Mouse (Mus musculus) lung, embryonic 14.5 days (tissue): ENCODE measurements around the gene Tfap2b. TPM values are rescaled to one million over a fixed set of nuclear protein-coding genes. Genes with fewer than 3 reads are reported as not detected.

Experiments
- ATAC-seq: fragments of 200-750 bp; cut with Nextera tagmentation; 2 replicates; pipeline ENCODE4 v1.8.0; 2017; ENCODE audit warnings: mild to moderate bottlenecking, moderate TSS enrichment, moderate library complexity; ENCODE audit not compliant: insufficient read depth
- DNase-seq: peaks from one replicate; pipeline ENCODE4 v3.0.0-alpha.2; 2015
- H3K27ac ChIP-seq: fragments of 300-500 bp; sonication (generic); 2 replicates; pipeline ENCODE4 v1.5.1; 2014; ENCODE audit warnings: low read depth, mild to moderate bottlenecking, moderate library complexity
- H3K27me3 ChIP-seq: fragments of 300-500 bp; sonication (generic); 2 replicates; pipeline ENCODE4 v1.6.1; 2014; ENCODE audit warnings: low read length, control low read depth; ENCODE audit not compliant: insufficient read depth
- H3K36me3 ChIP-seq: fragments of 300-500 bp; sonication (generic); 2 replicates; pipeline ENCODE4 v1.6.1; 2014; ENCODE audit warnings: control low read depth; ENCODE audit not compliant: insufficient read depth
- H3K4me1 ChIP-seq: fragments of 300-500 bp; sonication (generic); 2 replicates; pipeline ENCODE4 v1.6.1; 2014; ENCODE audit warnings: antibody characterized with exemption, control low read depth; ENCODE audit not compliant: insufficient read depth
- H3K4me2 ChIP-seq: fragments of 300-500 bp; sonication (generic); 2 replicates; pipeline ENCODE4 v1.6.1; 2014; ENCODE audit warnings: mild to moderate bottlenecking
- H3K4me3 ChIP-seq: fragments of 300-500 bp; sonication (generic); 2 replicates; pipeline ENCODE4 v1.5.1; 2014; ENCODE audit warnings: low read depth, low read length
- H3K9ac ChIP-seq: fragments of 300-500 bp; sonication (generic); 2 replicates; pipeline ENCODE4 v1.6.1; 2014
- H3K9me3 ChIP-seq: fragments of 300-500 bp; sonication (generic); 2 replicates; pipeline ENCODE4 v1.6.1; 2016; ENCODE audit warnings: low read depth, low read length, control low read depth
- CTCF ChIP-seq: IDR thresholded peaks from 2 replicates; pipeline ENCODE4 v1.5.1; 2016; ENCODE audit warnings: antibody characterized with exemption, low read depth
- WGBS: fragments of 180-500 bp; shearing (Covaris S2); extraction: QIAGEN DNeasy Blood & Tissue Kit; methylation state at CpG from one replicate; pipeline ENCODE4 v1.1.7; 2014; 5-methylcytosine and 5-hydroxymethylcytosine counted together
- polyA plus RNA-seq: library from polyadenylated mRNA; unstranded; fragments of >200 nt; fragmentation: Nextera tagmentation; extraction: Ambion mirVana; gene quantifications from 2 replicates; pipeline ENCODE4 v1.2.1, GENCODE M21; 2014

Tfap2b gene
- polyA plus RNA-seq, 1 experiment from 2014 or later = 0.21 TPM

DNA sequence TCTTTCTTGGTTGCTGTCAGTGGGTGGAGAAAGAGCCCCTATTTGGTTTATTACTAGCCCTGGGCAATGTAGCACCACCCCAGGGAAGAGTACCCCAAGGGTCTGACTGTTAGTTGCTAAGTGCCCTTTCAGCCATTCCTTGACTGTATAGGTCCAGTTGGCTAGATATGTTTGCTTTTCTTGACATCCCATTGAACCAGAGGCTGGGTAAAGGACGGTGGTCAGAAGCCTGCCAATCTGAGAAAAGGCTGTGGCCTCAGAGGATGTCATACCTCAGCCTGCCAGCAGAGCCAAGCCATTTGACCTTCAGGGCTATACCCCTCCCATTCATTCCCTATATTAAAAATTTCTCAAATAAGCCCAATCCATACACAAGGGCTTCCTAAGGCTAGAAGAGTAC is 24.0 kb downstream of the Tfap2b start:
- Histone ChIP-seq H3K4me2 (no peak overlapping the region), H3K27ac (no peak overlapping the region), H3K9ac (no peak overlapping the region), H3K36me3 (no peaks in the 10 kb centered on the region), H3K27me3 (peaks cover 94% of the 10 kb centered on the region), H3K4me1 (no peaks in the 10 kb centered on the region), H3K4me3 (no peak overlapping the region), H3K9me3 (no peaks in the 10 kb centered on the region)
- no peak for TF ChIP-seq CTCF
- no peak for DNase-seq
- no peak for ATAC-seq
- WGBS = 0% methylated on average over 1 of the region's 1 CpGs

DNA sequence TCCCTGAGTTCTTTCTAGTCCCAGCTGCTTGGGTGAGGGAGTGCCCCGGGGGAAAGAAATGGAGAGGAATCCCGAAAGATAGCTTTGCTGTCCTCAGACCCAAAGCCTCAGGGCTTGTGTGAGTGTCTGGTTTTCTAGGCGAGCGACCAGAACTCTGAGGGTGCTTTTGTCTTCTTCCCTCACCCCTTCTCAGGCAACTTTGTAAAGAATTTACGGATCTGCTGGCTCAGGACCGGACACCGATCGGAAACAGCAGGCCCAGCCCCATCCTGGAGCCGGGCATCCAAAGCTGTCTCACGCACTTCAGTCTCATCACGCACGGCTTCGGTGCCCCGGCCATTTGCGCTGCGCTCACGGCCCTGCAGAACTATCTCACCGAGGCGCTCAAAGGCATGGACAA is 25.1 kb downstream of the Tfap2b start:
- Histone ChIP-seq H3K36me3 (no peaks in the 10 kb centered on the region), H3K27ac (no peak overlapping the region), H3K27me3 (peaks cover 91% of the 10 kb centered on the region), H3K4me2 (no peak overlapping the region), H3K4me3 (no peak overlapping the region), H3K4me1 (no peaks in the 10 kb centered on the region), H3K9ac (no peak overlapping the region), H3K9me3 (no peaks in the 10 kb centered on the region)
- TF ChIP-seq CTCF = no peak
- no peak for ATAC-seq
- no peak for DNase-seq
- 1% methylated on average over 19 of the region's 19 CpGs for WGBS

DNA sequence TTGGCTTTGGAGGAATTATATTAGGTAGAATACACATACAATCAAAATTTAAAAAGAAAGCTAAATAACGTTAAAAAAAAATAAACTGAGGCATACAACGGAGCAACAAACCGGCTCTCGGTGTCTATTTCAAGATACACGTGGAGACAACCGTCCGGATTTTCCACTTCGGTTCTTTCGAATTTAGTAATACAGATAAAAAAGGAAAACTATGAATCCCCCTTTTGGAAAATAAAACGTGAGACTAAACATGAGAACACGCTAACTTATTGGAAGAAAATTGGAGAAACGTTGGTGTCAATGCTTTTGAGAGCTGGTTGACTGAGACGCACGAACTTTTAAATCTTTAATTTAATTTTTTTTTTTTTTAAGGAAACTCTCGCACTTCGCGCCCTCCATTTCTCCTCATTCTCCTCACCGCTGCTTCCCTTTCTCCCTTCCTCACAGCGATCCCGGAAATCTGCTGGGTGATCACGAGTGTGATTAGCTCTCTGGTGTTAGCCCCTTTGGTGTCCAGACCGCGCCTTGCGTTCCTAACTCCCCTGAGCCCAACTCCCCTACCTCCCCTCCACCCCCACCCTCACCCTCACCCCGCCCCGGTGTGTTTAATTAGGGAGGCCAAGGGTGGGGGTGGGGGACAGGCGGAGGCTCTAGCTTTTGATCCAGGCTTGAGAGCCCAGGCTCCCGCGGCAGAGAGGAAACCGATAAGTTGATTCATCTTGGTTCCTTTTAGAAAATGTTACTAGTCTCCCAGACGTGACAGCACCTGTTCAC is 25.9 kb downstream of the Tfap2b start:
- under 1% methylated on average over 31 of the region's 31 CpGs for WGBS
- ATAC-seq (no peak), DNase-seq (no peak)

DNA sequence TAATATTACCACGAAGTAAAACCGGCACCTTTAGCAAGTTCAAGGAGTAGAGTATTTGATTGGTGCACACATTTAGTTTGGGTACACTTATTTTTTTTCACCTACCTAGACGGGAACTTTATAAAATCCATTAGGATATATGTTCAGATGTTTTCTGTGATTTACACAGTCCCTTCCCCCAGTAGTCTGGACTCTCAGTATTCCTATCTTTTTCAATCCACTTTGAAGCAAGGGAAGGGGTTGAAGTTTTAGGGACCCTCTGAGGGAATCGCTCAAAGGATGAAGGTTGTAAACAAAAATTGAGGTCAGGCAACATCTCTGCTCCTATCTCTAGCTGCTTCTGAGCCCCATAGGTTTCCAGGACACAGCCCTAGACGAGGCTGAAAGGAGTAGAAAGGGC is 27.3 kb downstream of the Tfap2b start:
- Histone ChIP-seq H3K27me3 (peaks cover 93% of the 10 kb centered on the region), H3K4me2 (no peak overlapping the region), H3K9ac (no peak overlapping the region), H3K4me1 (no peaks in the 10 kb centered on the region), H3K4me3 (no peak overlapping the region), H3K36me3 (no peaks in the 10 kb centered on the region), H3K9me3 (no peaks in the 10 kb centered on the region), H3K27ac (no peak overlapping the region)
- WGBS = under 1% methylated on average over 5 of the region's 5 CpGs
- TF ChIP-seq CTCF = no peak
- DNase-seq = no peak
- ATAC-seq = no peak

More for the DNA sequence above, 25.9 kb downstream of the Tfap2b start:
- TF ChIP-seq CTCF = no peak
- Histone ChIP-seq H3K4me1 (no peaks in the 10 kb centered on the region), H3K36me3 (no peaks in the 10 kb centered on the region), H3K4me3 (no peak overlapping the region), H3K27ac (no peak overlapping the region), H3K27me3 (peaks cover 90% of the 10 kb centered on the region), H3K9me3 (no peaks in the 10 kb centered on the region), H3K4me2 (no peak overlapping the region), H3K9ac (no peak overlapping the region)

DNA sequence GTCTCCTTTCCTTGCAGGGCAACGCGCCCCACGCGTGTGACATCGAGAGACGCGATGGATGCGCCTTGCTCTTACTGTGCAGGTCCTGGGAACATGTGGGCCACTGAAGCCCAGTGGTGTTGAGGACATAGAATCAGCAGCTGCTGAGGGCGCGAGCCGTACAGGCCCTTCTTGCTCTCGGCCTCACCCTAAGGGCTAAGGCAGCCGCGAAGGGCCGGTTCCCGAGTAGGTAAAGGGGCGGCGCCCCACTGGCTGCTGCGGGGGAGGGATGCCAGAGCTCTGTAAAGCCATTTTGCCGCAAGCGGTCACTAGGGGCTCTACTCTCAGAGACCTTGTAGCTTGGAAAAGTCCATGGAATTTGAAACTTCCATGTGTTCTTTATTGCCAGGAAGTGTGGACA is 27.9 kb downstream of the Tfap2b start:
- no peaks in the 10 kb centered on the region for H3K9me3 ChIP-seq
- DNase-seq (no peak), ATAC-seq (no peak)
- no peak overlapping the region for H3K27ac ChIP-seq
- WGBS = under 1% methylated on average over 21 of the region's 21 CpGs
- no peaks in the 10 kb centered on the region for H3K36me3 ChIP-seq
- H3K27me3 ChIP-seq = peaks cover 93% of the 10 kb centered on the region
- H3K4me2 ChIP-seq = no peak overlapping the region
- H3K4me3 ChIP-seq = no peak overlapping the region
- H3K9ac ChIP-seq = no peak overlapping the region
- no peak for TF ChIP-seq CTCF
- no peaks in the 10 kb centered on the region for H3K4me1 ChIP-seq

DNA sequence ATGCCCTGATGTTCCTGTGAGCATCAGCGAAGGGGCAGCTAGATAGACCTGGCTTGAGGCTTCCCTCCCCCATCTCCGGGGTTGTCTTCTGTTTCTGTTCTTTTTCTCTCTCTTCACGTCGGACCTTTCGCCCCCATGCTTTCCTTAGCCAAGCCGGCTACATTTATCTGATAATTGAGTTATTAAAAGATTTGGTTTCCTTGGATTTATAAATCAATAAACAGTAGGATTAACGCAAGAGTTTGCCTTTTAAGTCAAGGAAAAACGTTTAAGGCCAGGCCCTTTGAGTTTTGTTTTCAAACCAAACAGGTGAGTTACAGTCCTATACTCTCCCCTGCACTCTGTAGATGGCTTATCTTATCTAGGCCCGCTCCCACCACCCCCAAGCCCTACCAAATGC is 28.3 kb downstream of the Tfap2b start:
- Histone ChIP-seq H3K9me3 (no peaks in the 10 kb centered on the region), H3K4me1 (no peaks in the 10 kb centered on the region), H3K27me3 (peaks cover 93% of the 10 kb centered on the region), H3K4me2 (no peak overlapping the region), H3K36me3 (no peaks in the 10 kb centered on the region), H3K9ac (no peak overlapping the region), H3K27ac (no peak overlapping the region), H3K4me3 (no peak overlapping the region)
- TF ChIP-seq CTCF = no peak
- 1% methylated on average over 9 of the region's 9 CpGs for WGBS
- no peak for ATAC-seq
- no peak for DNase-seq

DNA sequence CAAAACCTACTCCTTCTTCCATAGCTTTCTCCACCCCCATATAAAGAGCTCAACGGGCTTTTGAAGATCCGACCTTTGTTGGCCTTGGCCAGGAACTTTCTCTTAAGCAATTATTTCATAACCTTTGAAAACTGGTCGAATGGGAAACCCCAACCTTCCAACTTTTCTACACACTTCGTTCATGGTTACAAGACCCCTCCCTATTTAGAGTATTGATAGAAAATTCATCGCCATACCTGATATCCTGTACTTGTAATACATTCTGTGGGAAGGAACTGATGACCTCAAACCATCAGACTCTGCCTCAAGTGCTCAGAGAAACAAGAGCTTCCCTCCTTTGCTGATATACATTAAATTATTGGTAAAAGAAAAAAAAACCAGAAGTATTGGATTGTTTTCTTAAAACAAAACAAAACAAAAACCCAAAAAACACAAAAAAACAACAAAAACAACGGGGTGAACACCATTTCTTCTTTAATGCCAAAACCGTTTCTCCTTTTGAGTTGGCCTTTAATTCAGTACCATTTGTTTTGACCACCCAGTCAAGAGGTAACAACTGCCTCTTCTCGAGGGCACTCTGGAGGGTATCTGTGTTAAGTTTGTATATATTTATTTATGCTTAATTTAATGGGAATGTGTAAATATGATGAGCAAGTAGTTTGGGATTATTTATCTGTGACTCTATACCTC is 29.2 kb downstream of the Tfap2b start:
- 5% methylated on average over 8 of the region's 8 CpGs for WGBS
- no peak overlapping the region for H3K4me2 ChIP-seq

More for the DNA sequence above, 29.2 kb downstream of the Tfap2b start:
- H3K4me1 ChIP-seq = no peaks in the 10 kb centered on the region
- no peak overlapping the region for H3K9ac ChIP-seq
- no peak overlapping the region for H3K27ac ChIP-seq
- TF ChIP-seq CTCF = no peak
- no peaks in the 10 kb centered on the region for H3K36me3 ChIP-seq
- no peaks in the 10 kb centered on the region for H3K9me3 ChIP-seq
- no peak overlapping the region for H3K4me3 ChIP-seq
- ATAC-seq (no peak), DNase-seq (no peak)
- H3K27me3 ChIP-seq = peaks cover 93% of the 10 kb centered on the region
